Mouse (Mus musculus): ENCODE data around the gene 4930579F01Rik. TPM values are rescaled to one million over a fixed set of nuclear protein-coding genes. Genes with fewer than 3 reads are reported as not detected.

4930579F01Rik gene
- not detected for polyA plus RNA-seq (2017; shearing (Covaris generic))

GRCm38 (mm10) chr3:138193683-138194302 is at the start of gene 4930579F01Rik:
TSS of gene 4930579F01Rik (minus strand) at chr3:138193825.

GRCm38 (mm10) chr3:138217631-138218264 is 24.1 kb upstream of the 4930579F01Rik start, which contains the start of gene Adh7:
TSS of gene Adh7 (plus strand) at chr3:138217760.

GRCm38 (mm10) chr3:138144642-138145171 is 48.9 kb downstream of the 4930579F01Rik start, which contains the start of gene Mttp:
TSS of gene Mttp (minus strand) at chr3:138144968.

GRCm38 (mm10) chr3:138143315-138144059 is 50.1 kb downstream of the 4930579F01Rik start, which contains the start of gene Trmt10a:
TSS of gene Trmt10a (plus strand) at chr3:138143448.

Other genes with a start within 250 kb of the 4930579F01Rik start
- gene Dapp1, start 212.3 kb downstream of the 4930579F01Rik start, polyA plus RNA-seq (2017; shearing (Covaris generic)), result 63.9 TPM
- not detected for gene 1110002E22Rik, start 128.8 kb downstream of the 4930579F01Rik start, polyA plus RNA-seq (2017; shearing (Covaris generic))
- not detected for gene Gm5105, start 126.4 kb downstream of the 4930579F01Rik start, polyA plus RNA-seq (2017; shearing (Covaris generic))
- gene Trmt10a, start 50.4 kb downstream of the 4930579F01Rik start, polyA plus RNA-seq (2017; shearing (Covaris generic)), result 3.3 TPM
- gene Mttp, start 48.9 kb downstream of the 4930579F01Rik start, polyA plus RNA-seq (2017; shearing (Covaris generic)), result 3.0 TPM
- gene Adh7, start 23.9 kb upstream of the 4930579F01Rik start, polyA plus RNA-seq (2017; shearing (Covaris generic)), result 0.77 TPM
- not detected for gene Adh1, start 67.2 kb upstream of the 4930579F01Rik start, polyA plus RNA-seq (2017; shearing (Covaris generic))
- not detected for gene Adh6a, start 119.5 kb upstream of the 4930579F01Rik start, polyA plus RNA-seq (2017; shearing (Covaris generic))
- not detected for gene Adh6b, start 147.9 kb upstream of the 4930579F01Rik start, polyA plus RNA-seq (2017; shearing (Covaris generic))
- gene Adh4, start 221.6 kb upstream of the 4930579F01Rik start, polyA plus RNA-seq (2017; shearing (Covaris generic)), result not detected
- 118 TPM for gene Adh5, start 249.3 kb upstream of the 4930579F01Rik start, polyA plus RNA-seq (2017; shearing (Covaris generic))